Mouse (Mus musculus) gastrocnemius, postnatal 14 days (tissue): ENCODE data around the gene Dusp1. TPM values are rescaled to one million over a fixed set of nuclear protein-coding genes. Genes with fewer than 3 reads are reported as not detected.

Source experiments
- microRNA-seq, 2 experiments: library from miRNA; unstranded; fragments of <30 nt; microRNA quantifications; one replicate each; pipeline ENCODE4 v1.2.0; 2021
- total RNA-seq, 2 experiments: library from RNA; stranded (reverse); gene quantifications; 2 replicates each; pipeline ENCODE4 v1.2.3; 2021

Dusp1 gene
- total RNA-seq, 2 experiments from 2014 or later = 30.8 to 77.9 TPM

Small RNA genes within 50 kb of the gene (microRNA-seq; reads per million reads assigned to microRNA genes)
- gene Gm22420 = 0 reads per million in 2 experiments

Other genes with a start within 250 kb of the Dusp1 start
- gene Neurl1b, start 147.3 kb downstream of the Dusp1 start, total RNA-seq = 1 to 10 TPM; 8.4 TPM
- gene Ergic1, start 639 bp downstream of the Dusp1 start, total RNA-seq = 10 to 100 TPM; 71.4 to 87.7 TPM
- gene Atp6v0e, start 101.1 kb upstream of the Dusp1 start, total RNA-seq = 10 to 100 TPM; 37.4 to 40.8 TPM
- gene Crebrf, start 153.5 kb upstream of the Dusp1 start, total RNA-seq = 10 to 100 TPM; 14.1 to 20.1 TPM
- gene Bnip1, start 218.9 kb upstream of the Dusp1 start, total RNA-seq = 10 to 100 TPM; 18.7 to 22.5 TPM